Mouse (Mus musculus) hindbrain, embryonic 15.5 days (tissue): ENCODE results near the gene Grm7. TPM values are rescaled to one million over a fixed set of nuclear protein-coding genes. Genes with fewer than 3 reads are reported as not detected.

Source experiments
- ATAC-seq: fragments of 200-750 bp; cut with Nextera tagmentation; 2 replicates; pipeline ENCODE4 v1.8.0; 2017; ENCODE audit warnings: low read depth, moderate number of reproducible peaks, moderate TSS enrichment; ENCODE audit not compliant: low FRiP score
- H3K27ac ChIP-seq: fragments of 300-500 bp; sonication (generic); replicated peaks from 2 replicates; pipeline ENCODE4 v1.5.1; 2015; ENCODE audit warnings: mild to moderate bottlenecking, inconsistent platforms
- H3K27me3 ChIP-seq: fragments of 300-500 bp; sonication (generic); 2 replicates; pipeline ENCODE4 v1.6.1; 2015; ENCODE audit warnings: control low read depth, inconsistent platforms
- H3K36me3 ChIP-seq: fragments of 300-500 bp; sonication (generic); 2 replicates; pipeline ENCODE4 v1.6.1; 2015; ENCODE audit warnings: control low read depth, inconsistent platforms
- H3K4me1 ChIP-seq: fragments of 300-500 bp; sonication (generic); replicated peaks from 2 replicates; pipeline ENCODE4 v1.6.1; 2015; ENCODE audit warnings: control low read depth, inconsistent platforms
- H3K4me2 ChIP-seq: fragments of 300-500 bp; sonication (generic); 2 replicates; pipeline ENCODE4 v1.6.1; 2015; ENCODE audit warnings: moderate library complexity, mild to moderate bottlenecking, inconsistent platforms
- H3K4me3 ChIP-seq: fragments of 300-500 bp; sonication (generic); 2 replicates; pipeline ENCODE4 v1.5.1; 2015; ENCODE audit warnings: mild to moderate bottlenecking, inconsistent platforms
- H3K9ac ChIP-seq: fragments of 300-500 bp; sonication (generic); 2 replicates; pipeline ENCODE4 v1.6.1; 2015; ENCODE audit warnings: inconsistent platforms
- H3K9me3 ChIP-seq: fragments of 300-500 bp; sonication (generic); 2 replicates; pipeline ENCODE4 v1.6.1; 2016; ENCODE audit warnings: control low read depth, inconsistent platforms
- WGBS: fragments of 180-500 bp; shearing (Covaris S2); methylation state at CpG from one replicate; pipeline ENCODE4 v1.1.7; 2015; 5-methylcytosine and 5-hydroxymethylcytosine counted together
- polyA plus RNA-seq: library from polyadenylated mRNA; unstranded; fragments of >200 nt; fragmentation: Nextera tagmentation; extraction: Ambion mirVana; gene quantifications from 2 replicates; pipeline ENCODE4 v1.2.1, GENCODE M21; 2015

Grm7 gene
- polyA plus RNA-seq, result 34.0 and 40.2 TPM in 2 replicates

DNA sequence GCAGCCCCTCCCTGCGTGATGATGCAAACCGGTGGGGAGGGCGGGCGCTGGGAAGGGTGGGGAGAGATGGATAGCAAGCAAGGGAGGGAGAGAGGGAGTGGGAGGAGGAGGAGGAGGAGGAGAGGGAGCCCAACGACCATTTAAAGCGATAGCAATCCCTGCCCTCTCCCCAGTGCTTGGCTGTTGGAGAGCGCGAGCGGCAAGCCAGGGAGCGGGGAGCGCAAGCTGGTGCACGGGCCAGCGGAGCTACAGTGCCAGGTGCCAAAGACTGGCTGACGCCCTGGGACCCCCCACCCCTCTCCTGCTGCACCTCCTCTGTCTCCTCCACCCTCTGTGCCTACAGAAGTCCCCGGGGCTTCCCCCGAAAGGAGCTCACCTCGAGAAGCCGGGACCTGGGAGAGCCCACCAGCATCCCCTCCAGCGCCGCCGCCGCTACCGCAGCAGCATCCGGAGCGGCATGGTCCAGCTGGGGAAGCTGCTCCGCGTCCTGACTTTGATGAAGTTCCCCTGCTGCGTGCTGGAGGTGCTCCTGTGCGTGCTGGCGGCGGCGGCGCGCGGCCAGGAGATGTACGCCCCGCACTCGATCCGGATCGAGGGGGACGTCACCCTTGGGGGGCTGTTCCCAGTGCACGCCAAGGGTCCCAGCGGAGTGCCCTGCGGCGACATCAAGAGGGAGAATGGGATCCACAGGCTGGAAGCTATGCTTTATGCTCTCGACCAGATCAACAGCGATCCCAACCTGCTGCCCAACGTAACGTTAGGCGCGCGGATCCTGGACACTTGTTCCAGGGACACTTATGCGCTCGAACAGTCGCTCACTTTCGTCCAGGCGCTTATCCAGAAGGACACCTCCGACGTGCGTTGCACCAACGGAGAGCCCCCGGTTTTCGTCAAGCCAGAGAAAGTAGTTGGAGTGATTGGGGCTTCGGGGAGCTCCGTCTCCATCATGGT is at the start of gene Grm7:
TSS of gene Grm7 (plus strand) at position 171 of the 951 bp plus-strand sequence.
- peak; percentile 91 for ATAC-seq
- Histone ChIP-seq H3K9me3 (no peaks in the 10 kb centered on the region), H3K4me1 (peaks cover 19% of the 10 kb centered on the region), H3K36me3 (no peaks in the 10 kb centered on the region), H3K9ac (peak within 1 kb of the TSS; percentile 79), H3K27me3 (no peaks in the 10 kb centered on the region; the same call in 1 of the 2 replicates), H3K27ac (peak within 1 kb of the TSS; percentile 88), H3K4me2 (peak within 1 kb of the TSS; percentile 86), H3K4me3 (peak within 1 kb of the TSS; percentile 90)
- under 1% methylated on average over 60 of the region's 65 CpGs for WGBS

DNA sequence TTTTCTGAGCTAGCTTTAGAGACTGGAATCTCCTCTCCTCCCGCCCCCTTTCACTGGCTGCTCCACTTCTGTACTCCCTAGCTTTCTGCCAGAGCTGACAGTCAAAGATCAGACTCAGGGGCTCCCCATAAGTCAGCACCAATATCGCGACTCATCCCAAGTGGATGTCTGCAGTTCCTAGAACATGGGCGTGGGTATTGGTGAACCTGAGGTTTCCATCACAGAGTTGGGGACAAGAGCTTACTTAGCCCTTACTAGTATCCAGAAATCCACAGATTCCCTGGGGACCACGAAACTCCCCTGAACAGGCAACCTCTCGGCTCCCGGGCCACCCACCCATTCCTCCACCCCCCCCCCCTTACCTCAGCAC is 355 bp upstream of the Grm7 start:
- H3K27ac ChIP-seq, result peak overlapping the region; percentile 88
- ATAC-seq, result peak; percentile 70; the same call in 1 of the 2 replicates
- 4% methylated on average over 7 of the region's 7 CpGs for WGBS

DNA sequence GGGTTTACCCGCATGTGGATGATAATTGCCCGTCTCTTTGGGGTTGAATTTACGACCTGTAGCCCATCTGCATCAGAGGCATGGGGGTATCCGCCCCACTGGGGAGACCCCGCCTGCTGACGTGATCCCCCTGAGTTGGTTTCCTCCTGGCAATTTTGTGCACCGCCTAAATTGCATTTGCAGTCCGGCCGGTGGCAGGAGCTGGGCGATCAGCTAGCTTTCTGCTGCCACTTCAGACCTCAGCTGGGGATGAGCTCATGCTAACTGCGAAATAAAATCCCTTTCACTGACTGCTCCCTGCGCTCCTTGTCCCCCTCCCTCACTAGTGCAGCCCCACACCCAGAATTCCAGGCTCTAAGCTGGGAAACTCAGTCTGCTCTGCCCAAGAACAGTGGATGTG is 1.5 kb downstream of the Grm7 start:
- Histone ChIP-seq H3K27me3 (no peaks in the 10 kb centered on the region; the same call in 1 of the 2 replicates), H3K27ac (peak overlapping the region; percentile 88), H3K4me2 (peak overlapping the region; percentile 86), H3K9ac (peak overlapping the region; percentile 79), H3K36me3 (no peaks in the 10 kb centered on the region), H3K4me3 (peak overlapping the region; percentile 90), H3K4me1 (peaks cover 20% of the 10 kb centered on the region), H3K9me3 (no peaks in the 10 kb centered on the region)
- 2% methylated on average over 12 of the region's 12 CpGs for WGBS
- ATAC-seq, result no peak

More for the DNA sequence above, 355 bp upstream of the Grm7 start:
- Histone ChIP-seq H3K4me1 (peaks cover 17% of the 10 kb centered on the region), H3K4me2 (peak overlapping the region; percentile 86), H3K9ac (peak overlapping the region; percentile 79), H3K4me3 (peak overlapping the region; percentile 90), H3K36me3 (no peaks in the 10 kb centered on the region), H3K27me3 (no peaks in the 10 kb centered on the region; the same call in 1 of the 2 replicates), H3K9me3 (no peaks in the 10 kb centered on the region)

DNA sequence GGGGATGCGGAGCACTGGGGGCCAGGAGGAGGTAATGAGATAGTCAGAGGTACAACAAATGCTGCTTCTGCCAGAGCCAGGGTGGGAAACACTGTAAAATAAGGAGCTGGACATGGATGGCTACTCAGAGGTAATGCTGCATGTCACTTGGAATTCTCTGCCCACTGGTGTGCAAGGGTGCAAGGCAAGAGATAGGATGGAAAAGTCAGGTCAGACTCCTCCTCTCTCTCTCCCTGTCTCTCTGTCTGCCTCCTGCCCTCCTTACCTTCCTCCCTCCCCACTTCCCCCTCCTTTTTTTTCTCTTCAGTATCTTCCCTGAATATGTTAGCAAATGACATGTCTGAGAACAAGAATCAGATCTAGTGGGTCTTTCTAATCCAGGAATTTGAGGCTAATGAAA is 3.8 kb downstream of the Grm7 start:
- 96% methylated on average over 1 of the region's 1 CpGs for WGBS
- peak overlapping the region; percentile 32 for H3K4me3 ChIP-seq
- peaks cover 24% of the 10 kb centered on the region for H3K4me1 ChIP-seq
- H3K27me3 ChIP-seq, result no peaks in the 10 kb centered on the region; the same call in 1 of the 2 replicates
- no peak for ATAC-seq
- H3K4me2 ChIP-seq, result peak overlapping the region; percentile 86
- no peak overlapping the region for H3K27ac ChIP-seq
- no peaks in the 10 kb centered on the region for H3K9me3 ChIP-seq
- H3K9ac ChIP-seq, result peak overlapping the region; percentile 31
- no peaks in the 10 kb centered on the region for H3K36me3 ChIP-seq

DNA sequence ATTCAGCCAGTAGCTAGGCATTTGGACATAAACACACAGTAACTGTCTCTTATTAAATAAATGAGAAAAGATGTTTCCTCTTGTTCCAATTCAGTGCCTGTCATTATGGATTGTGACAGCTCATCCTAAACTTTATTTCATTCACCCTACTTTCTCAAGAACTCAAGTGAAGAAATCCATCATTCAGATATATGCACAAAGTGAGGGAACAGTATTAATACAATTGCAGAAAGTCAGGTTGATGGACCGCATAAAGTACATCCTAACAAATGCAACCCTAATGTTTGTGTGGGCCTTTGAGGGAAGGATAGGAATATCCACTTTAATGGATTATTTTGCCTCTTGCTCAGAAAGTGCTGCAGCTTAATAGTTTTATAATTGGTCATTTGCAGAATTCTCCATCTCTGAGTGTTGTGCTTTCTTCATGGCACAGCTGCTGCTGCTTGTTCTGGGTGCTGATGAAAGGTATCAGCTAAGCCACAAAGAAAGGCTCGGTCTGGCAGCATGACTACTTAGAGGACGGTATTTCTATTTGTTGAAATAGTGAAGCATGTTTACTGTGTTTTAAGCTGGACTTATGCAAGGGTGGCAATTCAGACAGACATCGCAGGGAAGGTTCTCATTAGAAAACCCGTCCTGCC is 8.1 kb downstream of the Grm7 start:
- Histone ChIP-seq H3K4me1 (0 out of 2 replicates have a peak, but pooled peaks cover 7% of the 10 kb centered on the region), H3K9me3 (no peaks in the 10 kb centered on the region), H3K4me3 (no peak overlapping the region), H3K9ac (no peak overlapping the region), H3K27ac (no peak overlapping the region), H3K36me3 (no peaks in the 10 kb centered on the region), H3K4me2 (0 out of 2 replicates have a peak overlapping the region, but pooled peaks have one; percentile 9), H3K27me3 (no peaks in the 10 kb centered on the region)
- 70% methylated on average over 5 of the region's 5 CpGs for WGBS
- no peak for ATAC-seq

DNA sequence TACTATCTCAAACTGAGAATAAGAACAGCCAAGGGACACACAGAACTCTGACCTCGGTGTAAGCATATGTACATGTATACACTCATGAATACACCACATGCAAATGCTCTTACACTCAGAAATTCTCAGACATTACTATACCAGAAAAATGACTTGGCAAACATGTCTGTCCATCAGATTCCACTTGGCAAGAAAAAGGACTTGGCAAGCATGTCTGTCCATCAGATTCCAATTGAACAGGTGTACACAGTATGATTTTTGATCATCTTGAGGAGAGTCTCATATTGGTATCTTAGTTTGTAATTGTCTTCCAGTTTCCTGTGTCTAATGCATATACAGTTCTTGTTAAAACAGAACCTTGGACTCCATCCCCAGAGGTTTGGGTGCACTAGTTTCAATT is 19.1 kb downstream of the Grm7 start:
- no peak overlapping the region for H3K4me3 ChIP-seq
- no peaks in the 10 kb centered on the region for H3K27me3 ChIP-seq
- no peak overlapping the region for H3K4me2 ChIP-seq
- ATAC-seq, result no peak
- no peak overlapping the region for H3K27ac ChIP-seq
- no peaks in the 10 kb centered on the region for H3K9me3 ChIP-seq
- no peaks in the 10 kb centered on the region for H3K36me3 ChIP-seq
- no peaks in the 10 kb centered on the region; the same call in 1 of the 2 replicates for H3K4me1 ChIP-seq
- 98% methylated on average over 1 of the region's 1 CpGs for WGBS
- H3K9ac ChIP-seq, result no peak overlapping the region

DNA sequence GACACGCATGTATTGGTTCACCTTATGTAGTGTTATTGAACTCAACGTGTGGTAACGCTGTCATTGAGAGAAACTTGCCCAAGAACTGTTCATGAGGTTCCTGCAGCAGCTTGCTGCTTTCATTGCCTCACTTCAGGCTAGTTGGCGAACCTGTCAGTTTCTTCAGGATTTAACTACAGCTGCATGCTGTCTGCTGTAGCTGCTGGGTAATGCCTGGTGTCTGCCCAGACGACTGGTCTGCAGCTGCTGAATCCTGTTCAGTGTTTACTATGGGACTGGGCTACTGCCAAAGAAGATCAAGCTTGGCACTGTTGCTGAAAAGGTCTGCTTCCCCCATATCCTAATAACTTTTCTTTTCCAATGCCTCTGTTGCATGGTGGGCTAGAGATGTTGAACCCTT is 23.1 kb downstream of the Grm7 start:
- H3K27ac ChIP-seq, result no peak overlapping the region
- no peak overlapping the region for H3K4me3 ChIP-seq
- H3K27me3 ChIP-seq, result no peaks in the 10 kb centered on the region
- no peak overlapping the region for H3K9ac ChIP-seq
- H3K36me3 ChIP-seq, result no peaks in the 10 kb centered on the region
- no peak for ATAC-seq
- no peaks in the 10 kb centered on the region for H3K9me3 ChIP-seq
- H3K4me2 ChIP-seq, result no peak overlapping the region
- WGBS, result 67% methylated on average over 5 of the region's 5 CpGs
- no peaks in the 10 kb centered on the region; the same call in 1 of the 2 replicates for H3K4me1 ChIP-seq

DNA sequence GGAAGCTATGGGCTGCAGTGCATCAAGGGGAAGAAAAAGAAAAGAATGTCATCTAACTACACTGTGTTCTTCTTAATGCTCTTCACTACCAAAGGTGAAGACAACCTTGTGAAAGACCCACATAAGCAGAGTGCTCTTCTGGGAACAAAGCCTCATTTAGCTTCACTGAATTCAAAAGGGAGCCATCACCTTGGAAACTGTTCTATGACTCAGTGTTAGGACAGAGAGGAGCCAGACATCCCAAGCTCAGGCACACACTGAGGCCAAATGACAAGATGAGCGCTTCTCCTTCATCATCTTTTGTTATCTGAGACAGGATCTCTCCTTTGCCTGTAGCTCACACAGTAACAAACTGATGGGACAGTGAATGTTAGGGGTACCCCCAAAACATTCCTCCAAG is 45.6 kb downstream of the Grm7 start:
- Histone ChIP-seq H3K4me3 (no peak overlapping the region), H3K4me2 (no peak overlapping the region), H3K27ac (no peak overlapping the region), H3K9me3 (no peaks in the 10 kb centered on the region), H3K27me3 (no peaks in the 10 kb centered on the region), H3K4me1 (no peaks in the 10 kb centered on the region), H3K36me3 (no peaks in the 10 kb centered on the region), H3K9ac (no peak overlapping the region)
- WGBS, result 67% methylated on average over 1 of the region's 1 CpGs
- ATAC-seq, result no peak

DNA sequence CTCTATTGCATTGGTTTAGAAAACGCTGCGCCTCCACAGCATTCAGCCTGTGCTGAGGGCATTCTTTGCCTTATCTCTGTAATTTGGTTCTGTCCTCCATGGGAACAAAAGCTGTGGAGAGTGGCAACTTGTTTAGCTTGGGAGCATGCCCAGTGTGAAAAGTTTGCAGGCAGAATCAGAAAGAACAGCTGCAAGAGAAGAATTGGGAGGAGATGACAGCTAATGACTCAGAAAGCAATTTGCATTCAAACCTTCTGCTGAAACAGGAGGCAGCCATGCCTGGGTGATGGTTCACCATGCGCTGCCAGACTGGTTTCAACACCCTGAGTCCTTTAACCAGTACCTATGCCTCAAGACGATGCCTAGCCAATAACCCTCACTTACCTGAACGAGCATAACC is 64.4 kb downstream of the Grm7 start:
- H3K9me3 ChIP-seq, result no peaks in the 10 kb centered on the region
- no peak overlapping the region for H3K27ac ChIP-seq
- no peak overlapping the region for H3K9ac ChIP-seq
- H3K4me2 ChIP-seq, result no peak overlapping the region
- H3K4me1 ChIP-seq, result no peaks in the 10 kb centered on the region
- ATAC-seq, result no peak
- no peaks in the 10 kb centered on the region for H3K36me3 ChIP-seq
- 75% methylated on average over 5 of the region's 5 CpGs for WGBS
- H3K4me3 ChIP-seq, result no peak overlapping the region
- H3K27me3 ChIP-seq, result no peaks in the 10 kb centered on the region

DNA sequence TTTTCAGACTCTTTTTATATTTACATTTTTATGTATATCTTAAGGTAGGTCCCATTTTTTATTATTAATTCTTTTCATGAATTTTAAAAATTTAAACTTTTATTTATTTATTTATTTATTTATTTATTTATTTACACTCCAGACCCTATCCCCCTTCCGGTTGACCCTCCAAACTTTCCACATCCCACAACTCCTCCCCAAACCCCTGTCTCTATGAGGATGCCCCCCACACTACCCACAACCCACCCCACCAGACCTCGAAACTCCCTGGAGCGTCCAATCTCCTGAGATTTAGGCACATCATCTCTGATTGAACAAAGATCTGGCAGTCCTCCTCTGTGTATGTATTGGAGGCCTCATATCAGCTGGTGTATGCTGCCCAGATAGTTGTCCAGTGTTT is 69.6 kb downstream of the Grm7 start:
- Histone ChIP-seq H3K9ac (no peak overlapping the region), H3K36me3 (no peaks in the 10 kb centered on the region), H3K4me2 (no peak overlapping the region), H3K4me1 (no peaks in the 10 kb centered on the region), H3K27ac (no peak overlapping the region), H3K27me3 (no peaks in the 10 kb centered on the region), H3K9me3 (no peaks in the 10 kb centered on the region), H3K4me3 (no peak overlapping the region)
- no peak for ATAC-seq
- 92% methylated on average over 3 of the region's 3 CpGs for WGBS

DNA sequence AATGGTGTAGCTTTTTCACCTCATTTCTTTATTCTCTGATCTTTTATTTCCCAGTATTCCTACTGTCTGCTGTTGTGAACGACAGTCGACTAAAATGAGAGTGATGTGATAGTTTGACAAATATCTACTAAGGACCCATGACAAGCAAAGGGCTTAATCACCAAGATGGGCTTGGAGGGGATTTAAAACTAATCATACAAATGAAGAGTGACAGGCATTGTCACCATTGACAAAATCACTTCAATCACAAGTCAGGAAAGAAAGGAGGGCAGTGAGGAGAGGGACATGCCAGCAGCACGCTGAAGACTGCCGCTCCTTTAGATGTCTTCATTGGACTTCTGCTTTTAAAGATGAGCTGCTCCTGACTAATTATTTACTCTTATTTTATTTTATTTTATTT is 78.0 kb downstream of the Grm7 start:
- Histone ChIP-seq H3K4me2 (no peak overlapping the region), H3K9ac (no peak overlapping the region), H3K9me3 (no peaks in the 10 kb centered on the region), H3K27ac (no peak overlapping the region), H3K27me3 (no peaks in the 10 kb centered on the region), H3K4me1 (no peaks in the 10 kb centered on the region), H3K36me3 (no peaks in the 10 kb centered on the region), H3K4me3 (no peak overlapping the region)
- 78% methylated on average over 4 of the region's 4 CpGs for WGBS
- no peak for ATAC-seq

DNA sequence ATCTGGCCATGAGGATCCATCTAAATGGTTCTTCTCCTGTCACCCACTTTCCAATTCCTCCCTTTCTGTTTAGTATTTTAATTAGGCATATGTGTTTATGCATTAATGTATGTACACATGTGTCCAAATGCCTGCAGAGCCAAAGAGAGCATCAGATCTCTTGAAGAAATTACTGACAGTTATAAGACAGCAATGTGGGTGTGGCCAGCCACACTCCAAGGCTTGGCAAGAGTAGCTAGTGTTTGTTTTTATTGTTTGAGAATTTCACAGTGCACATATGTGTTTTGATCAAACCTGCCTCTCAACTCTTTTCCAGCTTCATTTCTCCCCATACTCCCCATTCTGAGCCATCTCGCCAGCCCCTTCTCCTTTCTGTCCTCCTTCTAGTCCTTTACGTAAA is 88.5 kb downstream of the Grm7 start:
- no peak for ATAC-seq
- no peak overlapping the region for H3K27ac ChIP-seq
- 89% methylated on average over 2 of the region's 2 CpGs for WGBS

More for the DNA sequence above, 88.5 kb downstream of the Grm7 start:
- no peaks in the 10 kb centered on the region for H3K27me3 ChIP-seq
- no peak overlapping the region for H3K4me2 ChIP-seq
- no peaks in the 10 kb centered on the region for H3K4me1 ChIP-seq
- H3K36me3 ChIP-seq, result no peaks in the 10 kb centered on the region
- H3K4me3 ChIP-seq, result no peak overlapping the region
- H3K9me3 ChIP-seq, result no peaks in the 10 kb centered on the region
- H3K9ac ChIP-seq, result no peak overlapping the region
